Mouse (Mus musculus) yolk sac, embryonic 10.5 days (tissue): ENCODE results near the gene Olfr836.
"Not testable (repeated sequence)": the region's sequence is repeated elsewhere in the genome, so short reads cannot be mapped to it uniquely, and the experiment has no call there.

Source experiments
- DNase-seq: peaks from one replicate; pipeline ENCODE4 v3.0.0-alpha.2; 2017; ENCODE audit warnings: low spot score

Gene Olfr836

GRCm38 (mm10) chr9:19120082-19120481 lies at the start of gene Olfr836:
Gene Olfr836, plus strand, starts transcription at chr9:19120382.
- DNase-seq = no peak

GRCm38 (mm10) chr9:19084986-19085385 lies 35.2 kb upstream of the Olfr836 start:
- no peak for DNase-seq

DNA sequence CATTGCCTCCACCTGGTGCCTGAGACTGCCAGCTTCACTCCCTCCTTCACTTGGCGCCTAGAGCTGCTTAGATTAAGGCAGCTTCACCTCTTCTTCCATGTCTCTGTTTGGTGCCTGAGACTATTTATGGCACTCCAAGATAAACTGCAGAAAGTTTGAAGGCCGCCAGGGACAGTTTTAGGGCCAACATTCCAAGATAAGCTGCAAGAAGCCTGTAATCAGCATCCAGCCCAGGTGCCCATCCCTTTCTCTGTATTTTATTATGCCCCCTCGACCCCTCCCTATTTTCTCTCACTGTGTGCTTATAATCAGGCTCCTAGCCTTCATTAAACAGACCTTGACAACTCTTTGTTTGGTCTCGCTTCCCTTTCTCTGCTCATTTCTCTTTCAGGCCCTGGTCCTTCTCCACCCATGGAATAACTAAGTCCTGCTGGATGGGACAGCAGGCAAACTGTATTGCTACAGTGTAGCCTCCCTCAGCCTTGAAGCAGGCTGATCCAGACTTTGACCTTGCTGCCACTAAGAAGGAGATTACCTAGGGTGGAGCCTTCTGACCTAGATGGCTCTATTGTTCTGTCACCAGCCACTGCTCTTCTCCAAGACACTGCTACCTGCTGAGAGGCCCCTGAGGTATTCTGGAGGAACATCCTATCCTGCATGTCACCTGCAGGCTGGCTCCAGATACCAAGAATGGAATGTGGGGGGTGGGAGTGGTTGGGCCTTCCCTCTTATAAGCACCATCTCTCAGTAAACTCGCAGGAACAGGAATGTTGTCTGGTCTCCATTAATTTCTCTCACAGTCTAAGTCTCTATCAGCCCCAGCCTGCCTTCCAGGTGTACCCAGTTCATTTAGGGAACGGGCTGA lies 27.1 kb upstream of the Olfr836 start:
- not testable (repeated sequence) for DNase-seq

DNA sequence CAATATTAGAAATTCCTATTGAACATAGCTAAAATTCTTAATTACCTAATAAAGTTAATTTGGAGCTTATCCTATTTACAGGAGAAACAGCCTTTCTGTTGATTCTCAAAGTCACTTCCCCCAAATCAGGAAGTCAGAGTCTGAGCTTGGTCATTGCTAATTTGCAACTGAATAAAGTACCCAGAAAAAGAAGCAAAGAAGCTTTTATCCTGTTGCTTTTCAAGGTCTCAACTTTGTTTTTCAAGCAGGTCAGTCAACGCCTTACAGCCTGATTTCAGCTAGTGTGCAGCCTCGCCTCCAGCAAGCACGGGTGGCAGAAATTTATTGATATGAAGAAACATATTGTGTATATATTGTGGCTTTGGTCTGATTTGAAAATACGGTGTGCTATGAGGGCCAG lies 22.9 kb upstream of the Olfr836 start:
- no peak for DNase-seq

DNA sequence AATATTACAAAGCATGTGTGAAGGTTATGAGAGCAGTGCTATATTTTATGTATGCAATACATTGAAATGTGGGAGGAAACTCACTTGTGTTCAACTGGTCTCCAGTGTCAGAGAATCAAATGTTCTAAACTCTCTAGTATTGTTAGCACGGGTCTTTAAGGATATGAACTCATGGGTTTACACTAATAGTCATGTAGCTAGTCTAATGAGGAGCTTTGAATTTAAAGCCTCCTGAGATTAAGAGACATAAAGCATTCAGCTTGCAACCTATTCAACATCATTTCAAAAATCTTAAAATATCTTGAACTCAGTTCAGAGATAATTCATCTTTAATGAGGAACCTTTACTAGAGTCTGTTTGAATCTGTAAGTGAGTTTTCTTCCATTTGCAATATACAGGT lies 15.8 kb downstream of the Olfr836 start, which contains the start of gene Olfr837:
Gene Olfr837 (plus strand): TSS at position 301 of the 400 bp plus-strand sequence.
- DNase-seq = no peak
